ENCODE assay signal across 9 mouse cellular contexts in the genomic region with DNA sequence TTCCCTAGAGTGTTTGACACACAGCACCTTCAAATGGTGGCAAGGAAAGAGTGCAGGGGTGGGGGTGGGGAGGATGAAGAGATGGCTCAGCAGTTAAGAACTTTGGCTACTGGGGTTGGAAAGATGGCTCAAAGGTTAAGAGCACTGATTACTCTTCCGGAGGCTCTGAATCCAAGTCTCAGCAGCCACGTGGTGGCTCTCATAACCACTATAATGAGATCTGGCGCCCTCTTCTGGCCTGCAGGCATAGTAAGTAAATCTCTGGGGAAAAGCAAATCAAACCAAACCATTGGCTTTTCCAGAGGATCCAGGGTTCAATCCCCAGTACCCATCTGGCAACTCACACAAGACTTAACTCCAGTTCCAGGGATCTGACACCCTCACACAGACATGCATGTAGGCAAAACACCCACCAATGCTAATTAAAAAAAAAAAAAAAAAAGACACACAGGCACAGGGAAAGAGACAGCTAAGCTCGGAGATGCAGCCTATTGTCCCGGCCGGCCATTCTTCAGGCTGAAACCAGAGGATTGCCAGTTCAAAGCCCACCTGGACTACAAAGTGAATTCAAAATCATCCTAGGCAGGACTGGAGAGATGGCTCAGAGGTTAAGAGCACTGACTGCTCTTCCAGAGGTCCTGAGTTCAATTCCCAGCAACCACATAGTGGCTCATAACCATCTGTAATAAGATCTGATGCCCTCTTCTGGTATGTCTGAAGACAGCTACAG. TPM values are rescaled to one million over a fixed set of nuclear protein-coding genes. Genes with fewer than 3 reads are reported as not detected.
DNase-seq lines count a peak whose midpoint lies in the region; ATAC-seq and TF ChIP-seq lines count a peak whose summit lies in the region.
"Had no signal": no experiment of that assay in that cellular context is flagged by ENCODE, and none has a peak within 500 bp of the region (broad histone marks: within the 10 kb centered on the region; RNA-seq: fewer than 3 reads in every experiment).

No protein-coding gene starts in this region.

- 0 out of 2 replicates have a peak, but pooled peaks cover 3% of the 10 kb centered on the region for H3K9me3 ChIP-seq in heart, embryonic 12.5 days (replicated peaks)

- peak; percentile 28 for DNase-seq in heart, adult 8-10 months (ENCODE audit: low spot score)
- peak; percentile 84 for DNase-seq in A20 (ENCODE audit: low read depth, low spot score)
- peak; percentile 19 for DNase-seq in Muller cell, postnatal 12 days (ENCODE audit: inconsistent ontology term)
- peak; percentile 73 to 84 for DNase-seq in kidney, adult 8-10 months
- peak; percentile 89 for DNase-seq in thymus, postnatal 4 days

- H3K4me2 ChIP-seq in heart, embryonic 12.5 days: no peak overlapping the region

- peaks cover 12% of the 10 kb centered on the region; the same call in 1 of the 2 replicates for H3K4me1 ChIP-seq in heart, embryonic 12.5 days (replicated peaks)
- no peaks in the 10 kb centered on the region for H3K4me1 ChIP-seq in cortical plate, adult 2 months (ENCODE audit: control insufficient read depth, insufficient read depth, low read length)

- 44% methylated on average over 6 of the region's 6 CpGs for WGBS in heart, embryonic 12.5 days

- no peak overlapping the region for H3K27ac ChIP-seq in heart, embryonic 12.5 days (ENCODE audit: poor library complexity, severe bottlenecking)
- H3K27ac ChIP-seq in cortical plate, adult 2 months (ENCODE audit: insufficient read depth, low read length): no peak overlapping the region

- ATAC-seq in heart, embryonic 12.5 days (ENCODE audit: insufficient number of reproducible peaks, low FRiP score): no peak
- peak; percentile 75 for ATAC-seq in megakaryocyte, adult 5-6 weeks (ENCODE audit: poor library complexity, severe bottlenecking)

- H3K4me3 ChIP-seq in heart, embryonic 12.5 days: no peak overlapping the region
- no peak overlapping the region for H3K4me3 ChIP-seq in cortical plate, adult 2 months (ENCODE audit: insufficient read depth, low read length)

- TF ChIP-seq CTCF in cortical plate, adult 2 months (IDR thresholded peaks at IDR 0.05; ENCODE audit: extremely low read depth, insufficient read depth, low read length): peak; percentile 43

- peaks cover 33% of the 10 kb centered on the region for H3K27me3 ChIP-seq in heart, embryonic 12.5 days (replicated peaks)

- H3K9ac ChIP-seq in heart, embryonic 12.5 days: no peak overlapping the region

- no peaks in the 10 kb centered on the region for H3K36me3 ChIP-seq in heart, embryonic 12.5 days

- no peak for TF ChIP-seq POLR2A in cortical plate, adult 2 months (IDR thresholded peaks at IDR 0.05; ENCODE audit: extremely low read depth, insufficient read depth, low read length)

RNA-seq across cellular contexts. Expression of gene Kcna7, which starts 1.8 kb away (rescaled TPM):
- total RNA-seq in heart, adult 8-10 months (2022): 1 to 10 TPM; 5.5 to 8.0 (median 6.9) TPM
- 0.41 and 0.52 TPM in 2 replicates for polyA plus RNA-seq in heart, embryonic 12.5 days (2016; fragmentation: Nextera tagmentation; extraction: Ambion mirVana)
- not detected in 2 replicates for polyA plus RNA-seq in cortical plate, adult 2 months (2012; rRNA removed)
- not detected in 2 replicates for total RNA-seq in megakaryocyte, adult 5-6 weeks (2015)
- total RNA-seq in megakaryocyte, adult 5-6 weeks (2017): not detected in 2 replicates
- polyA plus RNA-seq: lung, embryonic 16.5 days had no signal

RNA-seq across cellular contexts. Expression of gene Snrnp70, which starts 8.2 kb away (rescaled TPM):
- total RNA-seq in heart, adult 8-10 months (2022): 100 to 1,000 TPM in 1 of 4 experiments, 10 to 100 TPM in 3; 68.3 to 107 (median 86.7) TPM
- 169 and 173 TPM in 2 replicates for polyA plus RNA-seq in heart, embryonic 12.5 days (2016; fragmentation: Nextera tagmentation; extraction: Ambion mirVana)
- polyA plus RNA-seq in cortical plate, adult 2 months (2012; rRNA removed): 720 and 793 TPM in 2 replicates
- 69.6 and 94.3 TPM in 2 replicates for total RNA-seq in megakaryocyte, adult 5-6 weeks (2015)
- total RNA-seq in megakaryocyte, adult 5-6 weeks (2017): 261 and 320 TPM in 2 replicates

RNA-seq across cellular contexts. Expression of gene Ntf5, which starts 9.8 kb away (rescaled TPM):
- total RNA-seq in heart, adult 8-10 months (2022): under 1 TPM; 0.30 to 0.50 (median 0.36) TPM
- polyA plus RNA-seq in heart, embryonic 12.5 days (2016; fragmentation: Nextera tagmentation; extraction: Ambion mirVana): 1.8 TPM in 2 replicates
- 0.04 and 0.08 TPM in 2 replicates for polyA plus RNA-seq in cortical plate, adult 2 months (2012; rRNA removed)
- total RNA-seq in megakaryocyte, adult 5-6 weeks (2015): not detected in 2 replicates
- total RNA-seq in megakaryocyte, adult 5-6 weeks (2017): not detected in 2 replicates

RNA-seq across cellular contexts. Expression of gene Lhb, which starts 16.9 kb away (rescaled TPM):
- not detected for total RNA-seq in heart, adult 8-10 months (2022)
- polyA plus RNA-seq in heart, embryonic 12.5 days (2016; fragmentation: Nextera tagmentation; extraction: Ambion mirVana): not detected in 2 replicates
- 0.17 TPM in 1 of 2 replicates, not detected in the other for polyA plus RNA-seq in cortical plate, adult 2 months (2012; rRNA removed)
- not detected in 2 replicates for total RNA-seq in megakaryocyte, adult 5-6 weeks (2015)
- not detected in 2 replicates for total RNA-seq in megakaryocyte, adult 5-6 weeks (2017)

RNA-seq across cellular contexts. Expression of gene Gys1, which starts 30.9 kb away (rescaled TPM):
- total RNA-seq in heart, adult 8-10 months (2022): 100 to 1,000 TPM; 106 to 122 (median 112) TPM
- 115 and 121 TPM in 2 replicates for polyA plus RNA-seq in heart, embryonic 12.5 days (2016; fragmentation: Nextera tagmentation; extraction: Ambion mirVana)
- 25.7 and 26.4 TPM in 2 replicates for polyA plus RNA-seq in cortical plate, adult 2 months (2012; rRNA removed)
- 9.8 and 10.6 TPM in 2 replicates for total RNA-seq in megakaryocyte, adult 5-6 weeks (2015)
- 7.2 and 8.8 TPM in 2 replicates for total RNA-seq in megakaryocyte, adult 5-6 weeks (2017)

Comparison
In these comparisons a context has a peak if more than half of its experiments do, and no peak if none do; other contexts are left out.
1. DNase-seq: peak in every context shown above with its lines; median percentile 89 in thymus, postnatal 4 days; 84 in A20; 78 in kidney, adult 8-10 months; 28 in heart, adult 8-10 months; 19 in Muller cell, postnatal 12 days.
2. RNA of gene Kcna7, which starts 1.8 kb away (total RNA-seq): 5.5 to 8.0 TPM in heart, adult 8-10 months; not detected in megakaryocyte, adult 5-6 weeks; every median in the first group is over 4 times any median in the second.